Mouse (Mus musculus): Measurements from ENCODE around the gene Sergef. TPM values are rescaled to one million over a fixed set of nuclear protein-coding genes. Genes with fewer than 3 reads are reported as not detected.

The Sergef gene
- total and polyA plus RNA-seq, 2 experiments, result 4.9 to 7.5 TPM

GRCm38 (mm10) chr7:46482099-46482531 lies 157.5 kb downstream of the Sergef start:
- no peak for DNase-seq (ENCODE audit: extremely low read depth, low read depth, low spot score)
- Histone ChIP-seq H3K9ac (ENCODE audit: low read depth, low read length) (no peak overlapping the region), H3K79me2 (ENCODE audit: control insufficient read depth, insufficient read depth, low read length) (no peaks in the 10 kb centered on the region), H3K27me3 (ENCODE audit: control insufficient read depth, insufficient read depth, low read length) (no peaks in the 10 kb centered on the region), H3K4me3 (ENCODE audit: insufficient read depth, low read depth, low read length) (no peak overlapping the region), H3K4me1 (ENCODE audit: control insufficient read depth, insufficient read depth, low read length) (no peaks in the 10 kb centered on the region), H3K36me3 (ENCODE audit: control insufficient read depth, insufficient read depth, low read length) (no peaks in the 10 kb centered on the region), H3K27ac (replicated peaks; ENCODE audit: insufficient read depth, low read depth, low read length) (no peak overlapping the region)
- no peak for TF ChIP-seq CTCF (IDR thresholded peaks at IDR 0.05; ENCODE audit: low read depth, low read length)
- 84% methylated on average over 2 of the region's 2 CpGs for WGBS

- Histone ChIP-seq H3K9ac (ENCODE audit: low read depth, low read length) (no peak overlapping the region), H3K4me1 (ENCODE audit: control insufficient read depth, insufficient read depth, low read length) (no peaks in the 10 kb centered on the region), H3K27ac (replicated peaks; ENCODE audit: insufficient read depth, low read depth, low read length) (no peak overlapping the region), H3K36me3 (ENCODE audit: control insufficient read depth, insufficient read depth, low read length) (no peaks in the 10 kb centered on the region), H3K79me2 (ENCODE audit: control insufficient read depth, insufficient read depth, low read length) (no peaks in the 10 kb centered on the region), H3K27me3 (ENCODE audit: control insufficient read depth, insufficient read depth, low read length) (no peaks in the 10 kb centered on the region), H3K4me3 (ENCODE audit: insufficient read depth, low read depth, low read length) (no peak overlapping the region)
- 75% methylated on average over 6 of the region's 6 CpGs for WGBS
- no peak for TF ChIP-seq POLR2A (IDR thresholded peaks at IDR 0.05; ENCODE audit: extremely low read depth, insufficient read depth, low read length)
- no peak for TF ChIP-seq CTCF (IDR thresholded peaks at IDR 0.05; ENCODE audit: low read depth, low read length)
- DNase-seq (ENCODE audit: extremely low read depth, low read depth, low spot score), result no peak
These were observed 159.8 kb downstream of the Sergef start for GRCm38 (mm10) chr7:46479793-46480192.

GRCm38 (mm10) chr7:46477456-46477855 lies 162.2 kb downstream of the Sergef start:
- 95% methylated on average over 3 of the region's 3 CpGs for WGBS
- Histone ChIP-seq H3K27me3 (ENCODE audit: control insufficient read depth, insufficient read depth, low read length) (no peaks in the 10 kb centered on the region), H3K4me3 (ENCODE audit: insufficient read depth, low read depth, low read length) (no peak overlapping the region), H3K79me2 (ENCODE audit: control insufficient read depth, insufficient read depth, low read length) (no peaks in the 10 kb centered on the region), H3K9ac (ENCODE audit: low read depth, low read length) (no peak overlapping the region), H3K27ac (replicated peaks; ENCODE audit: insufficient read depth, low read depth, low read length) (no peak overlapping the region), H3K36me3 (ENCODE audit: control insufficient read depth, insufficient read depth, low read length) (no peaks in the 10 kb centered on the region), H3K4me1 (ENCODE audit: control insufficient read depth, insufficient read depth, low read length) (no peaks in the 10 kb centered on the region)
- DNase-seq (ENCODE audit: extremely low read depth, low read depth, low spot score), result no peak
- TF ChIP-seq CTCF (IDR thresholded peaks at IDR 0.05; ENCODE audit: low read depth, low read length), result no peak
- TF ChIP-seq POLR2A (IDR thresholded peaks at IDR 0.05; ENCODE audit: extremely low read depth, insufficient read depth, low read length), result no peak

GRCm38 (mm10) chr7:46475464-46475863 lies 164.1 kb downstream of the Sergef start:
- Histone ChIP-seq H3K79me2 (ENCODE audit: control insufficient read depth, insufficient read depth, low read length) (no peaks in the 10 kb centered on the region), H3K4me1 (ENCODE audit: control insufficient read depth, insufficient read depth, low read length) (no peaks in the 10 kb centered on the region), H3K27me3 (ENCODE audit: control insufficient read depth, insufficient read depth, low read length) (no peaks in the 10 kb centered on the region), H3K36me3 (ENCODE audit: control insufficient read depth, insufficient read depth, low read length) (no peaks in the 10 kb centered on the region), H3K27ac (replicated peaks; ENCODE audit: insufficient read depth, low read depth, low read length) (no peak overlapping the region), H3K9ac (ENCODE audit: low read depth, low read length) (no peak overlapping the region), H3K4me3 (ENCODE audit: insufficient read depth, low read depth, low read length) (no peak overlapping the region)
- DNase-seq (ENCODE audit: extremely low read depth, low read depth, low spot score), result no peak
- TF ChIP-seq POLR2A (IDR thresholded peaks at IDR 0.05; ENCODE audit: extremely low read depth, insufficient read depth, low read length) (no peak), CTCF (IDR thresholded peaks at IDR 0.05; ENCODE audit: low read depth, low read length) (no peak)
- WGBS, result 78% methylated on average over 5 of the region's 5 CpGs

GRCm38 (mm10) chr7:46473141-46473540 lies 166.5 kb downstream of the Sergef start:
- no peak overlapping the region for H3K9ac ChIP-seq (ENCODE audit: low read depth, low read length)
- no peak for DNase-seq (ENCODE audit: extremely low read depth, low read depth, low spot score)
- no peak overlapping the region for H3K27ac ChIP-seq (replicated peaks; ENCODE audit: insufficient read depth, low read depth, low read length)
- TF ChIP-seq CTCF (IDR thresholded peaks at IDR 0.05; ENCODE audit: low read depth, low read length) (no peak), POLR2A (IDR thresholded peaks at IDR 0.05; ENCODE audit: extremely low read depth, insufficient read depth, low read length) (no peak)
- WGBS, result 46% methylated on average over 9 of the region's 9 CpGs
- no peaks in the 10 kb centered on the region for H3K36me3 ChIP-seq (ENCODE audit: control insufficient read depth, insufficient read depth, low read length)
- no peaks in the 10 kb centered on the region for H3K27me3 ChIP-seq (ENCODE audit: control insufficient read depth, insufficient read depth, low read length)
- no peak overlapping the region for H3K4me3 ChIP-seq (ENCODE audit: insufficient read depth, low read depth, low read length)
- H3K4me1 ChIP-seq (ENCODE audit: control insufficient read depth, insufficient read depth, low read length), result no peaks in the 10 kb centered on the region
- H3K79me2 ChIP-seq (ENCODE audit: control insufficient read depth, insufficient read depth, low read length), result no peaks in the 10 kb centered on the region

GRCm38 (mm10) chr7:46471054-46471737 lies 168.4 kb downstream of the Sergef start:
- no peak overlapping the region for H3K9ac ChIP-seq (ENCODE audit: low read depth, low read length)
- no peak for DNase-seq (ENCODE audit: extremely low read depth, low read depth, low spot score)
- H3K36me3 ChIP-seq (ENCODE audit: control insufficient read depth, insufficient read depth, low read length), result no peaks in the 10 kb centered on the region
- H3K4me1 ChIP-seq (ENCODE audit: control insufficient read depth, insufficient read depth, low read length), result no peaks in the 10 kb centered on the region
- no peak overlapping the region for H3K27ac ChIP-seq (replicated peaks; ENCODE audit: insufficient read depth, low read depth, low read length)
- no peaks in the 10 kb centered on the region for H3K27me3 ChIP-seq (ENCODE audit: control insufficient read depth, insufficient read depth, low read length)
- TF ChIP-seq POLR2A (IDR thresholded peaks at IDR 0.05; ENCODE audit: extremely low read depth, insufficient read depth, low read length) (no peak), CTCF (IDR thresholded peaks at IDR 0.05; ENCODE audit: low read depth, low read length) (no peak)
- H3K79me2 ChIP-seq (ENCODE audit: control insufficient read depth, insufficient read depth, low read length), result no peaks in the 10 kb centered on the region
- WGBS, result 78% methylated on average over 7 of the region's 7 CpGs
- H3K4me3 ChIP-seq (ENCODE audit: insufficient read depth, low read depth, low read length), result no peak overlapping the region

All from liver, adult 2 months (tissue).